Mouse (Mus musculus): ENCODE data around the gene Trim27.
A peak's percentile ranks its signal among the peaks of the same experiment; 100 is the strongest.

The Trim27 gene

DNA sequence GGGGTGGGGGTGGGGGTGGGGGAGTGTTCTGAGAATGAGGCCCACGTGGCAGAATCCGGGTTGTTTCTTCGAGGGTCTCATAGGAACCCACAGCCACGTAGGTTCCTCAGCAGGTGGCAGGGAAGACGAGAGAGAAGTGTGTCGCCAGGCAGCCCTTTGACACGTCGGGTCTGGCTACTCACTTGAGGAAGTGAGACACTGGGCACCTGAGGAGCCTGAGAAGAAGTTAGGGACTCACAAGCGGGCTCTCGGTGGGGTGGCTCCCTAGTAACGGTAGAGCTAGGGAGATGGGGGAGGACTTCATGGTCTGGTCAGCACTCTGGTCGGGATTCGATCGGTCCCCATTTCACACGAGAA, at the start of gene Trim27:
Gene Trim27, plus strand, starts transcription at position 79 of the 357 bp plus-strand sequence.
- DNase-seq (ENCODE audit: low read depth, low spot score), result no peak

DNA sequence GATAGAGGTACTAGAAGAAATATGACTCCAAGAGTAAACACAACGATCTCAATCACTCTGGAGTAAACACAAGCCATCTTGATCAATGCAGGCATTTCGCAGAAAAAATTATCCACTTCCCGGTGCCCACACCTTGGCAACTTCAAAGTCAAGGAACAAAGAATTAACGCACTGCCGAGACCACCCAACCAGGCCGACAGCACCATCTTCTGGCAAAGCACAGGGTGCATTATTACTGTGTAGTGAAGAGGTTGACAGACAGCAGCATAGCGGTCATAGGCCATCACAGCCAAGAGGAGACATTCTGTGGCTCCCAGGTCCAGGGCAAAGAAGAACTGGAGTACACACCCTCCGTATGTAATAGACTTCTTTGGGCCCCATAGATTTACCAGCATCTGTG, 36.8 kb upstream of the Trim27 start:
- DNase-seq (ENCODE audit: low read depth, low spot score), result peak; percentile 30

DNA sequence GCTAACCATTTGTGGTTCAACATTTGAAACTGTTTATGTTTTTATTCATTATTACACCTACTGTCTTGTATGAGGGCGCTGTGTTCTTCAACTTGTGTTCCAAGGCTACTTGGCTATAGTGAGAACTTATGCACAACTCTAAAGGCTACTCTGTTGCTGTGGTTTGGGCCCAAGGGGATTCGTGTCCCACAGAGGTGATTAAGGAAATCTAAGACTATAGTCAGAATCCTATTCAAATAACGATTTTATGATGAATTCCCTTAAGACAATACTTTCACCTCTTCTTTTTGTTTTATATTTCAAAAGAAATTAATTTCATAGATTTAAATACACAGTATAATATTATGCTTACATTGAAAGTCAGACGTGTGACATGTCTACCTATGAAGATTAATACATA, 33.5 kb upstream of the Trim27 start, which contains the start of gene Olfr1368:
Gene Olfr1368, minus strand, starts transcription at position 101 of the 400 bp plus-strand sequence.
- DNase-seq (ENCODE audit: low read depth, low spot score), result no peak

DNA sequence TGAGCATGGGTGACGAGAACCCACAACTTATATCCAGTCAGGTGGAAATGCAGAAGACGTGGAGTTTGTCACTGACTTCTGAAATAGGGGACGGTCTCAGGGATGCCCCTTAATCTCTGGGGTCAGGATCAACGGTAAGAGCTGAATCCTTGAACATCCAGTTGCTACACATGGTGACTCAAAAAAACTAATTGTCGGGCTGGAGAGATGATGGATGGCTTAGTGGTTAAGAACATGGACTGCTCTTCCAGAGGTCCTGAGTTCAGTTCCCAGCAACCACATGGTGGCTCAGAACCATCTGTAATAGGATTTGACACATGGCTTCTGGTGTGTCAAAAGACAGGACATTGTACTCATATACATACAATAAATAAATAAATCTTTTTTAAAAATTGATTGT, 23.4 kb upstream of the Trim27 start:
- DNase-seq (ENCODE audit: low read depth, low spot score), result no peak

- DNase-seq (ENCODE audit: low read depth, low spot score), result peak; percentile 66
Observed at GRCm38 (mm10) chr13:21158071-21158470, 21.2 kb upstream of the Trim27 start.

DNA sequence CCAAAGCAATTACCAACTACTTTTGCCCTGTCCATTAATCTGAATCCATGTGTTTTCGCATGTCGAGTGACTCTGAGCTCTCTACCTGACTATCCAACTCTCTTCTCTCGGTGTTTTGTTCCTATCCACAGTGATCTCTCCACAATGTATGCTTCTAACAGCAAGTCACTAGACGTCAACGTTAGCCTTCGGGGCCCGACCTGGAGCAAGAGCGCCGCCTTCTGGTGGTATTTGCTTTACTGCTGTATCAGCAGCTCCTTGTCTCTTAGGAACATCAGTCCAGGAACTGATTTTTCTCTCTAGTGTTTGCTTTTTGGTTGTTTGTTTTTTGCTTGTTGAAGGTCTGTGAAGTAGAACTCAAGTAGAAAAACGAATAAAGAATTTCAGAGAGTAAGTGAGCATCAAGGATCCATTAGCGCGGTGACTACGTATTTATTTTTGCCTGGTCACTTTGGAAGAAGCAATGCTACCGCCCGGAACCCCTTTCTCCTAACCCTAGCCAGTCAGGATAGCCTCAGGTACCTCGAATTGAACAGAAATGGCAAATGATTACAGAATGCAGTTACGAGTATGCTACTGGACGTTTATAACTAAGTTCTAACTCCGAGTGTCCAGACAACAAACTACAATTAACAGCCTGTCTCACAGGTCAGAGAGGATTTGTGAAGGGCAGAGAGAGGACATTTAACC, 20.3 kb upstream of the Trim27 start:
- DNase-seq (ENCODE audit: low read depth, low spot score), result peak; percentile 92

- no peak for DNase-seq (ENCODE audit: low read depth, low spot score)
Observed at GRCm38 (mm10) chr13:21159475-21159819, 19.8 kb upstream of the Trim27 start.

DNA sequence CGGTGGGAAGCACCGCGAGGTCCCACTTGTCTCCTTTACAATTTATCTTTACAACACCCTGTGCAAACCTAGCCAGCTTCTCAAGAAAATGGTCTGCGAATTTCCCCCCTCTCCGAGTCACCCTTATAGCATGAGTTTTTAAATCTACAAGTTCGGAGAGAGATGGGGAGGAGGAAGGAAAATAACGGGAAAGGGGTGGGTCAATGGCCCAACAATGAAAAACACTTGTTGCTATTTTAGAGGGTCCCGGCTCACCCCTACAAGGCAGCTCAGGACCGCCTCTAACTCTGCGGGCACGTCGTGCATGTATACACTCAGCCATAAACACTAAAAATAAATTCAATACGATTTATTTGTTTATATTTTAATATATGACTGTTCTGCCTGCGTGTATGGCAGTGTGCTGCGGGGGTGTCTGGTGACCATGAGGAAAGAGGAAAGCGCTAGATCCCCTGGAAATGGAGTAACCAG, 19.2 kb upstream of the Trim27 start:
- DNase-seq (ENCODE audit: low read depth, low spot score), result no peak

- peak; percentile 88 for DNase-seq (ENCODE audit: low read depth, low spot score)
Observed at GRCm38 (mm10) chr13:21160657-21161590, 18.3 kb upstream of the Trim27 start.

DNA sequence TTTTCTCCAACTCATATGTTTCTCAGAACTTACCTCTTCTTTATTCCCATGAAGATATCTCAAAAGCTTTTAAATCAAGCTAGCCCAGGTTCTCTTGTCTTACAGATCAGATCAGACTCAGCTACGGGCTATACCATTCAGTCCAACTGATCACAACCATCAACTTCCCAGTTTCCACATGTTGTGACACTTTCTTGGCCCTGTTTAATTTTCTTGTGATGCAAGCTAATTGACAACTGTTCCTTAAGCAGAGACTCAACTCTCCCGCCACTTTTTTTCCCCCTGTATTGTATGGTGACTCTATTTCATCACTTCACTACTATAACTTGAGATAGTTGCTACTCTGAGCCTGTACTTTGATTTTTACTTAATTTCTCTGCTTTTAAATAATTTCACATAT, 17.7 kb upstream of the Trim27 start:
- no peak for DNase-seq (ENCODE audit: low read depth, low spot score)

DNA sequence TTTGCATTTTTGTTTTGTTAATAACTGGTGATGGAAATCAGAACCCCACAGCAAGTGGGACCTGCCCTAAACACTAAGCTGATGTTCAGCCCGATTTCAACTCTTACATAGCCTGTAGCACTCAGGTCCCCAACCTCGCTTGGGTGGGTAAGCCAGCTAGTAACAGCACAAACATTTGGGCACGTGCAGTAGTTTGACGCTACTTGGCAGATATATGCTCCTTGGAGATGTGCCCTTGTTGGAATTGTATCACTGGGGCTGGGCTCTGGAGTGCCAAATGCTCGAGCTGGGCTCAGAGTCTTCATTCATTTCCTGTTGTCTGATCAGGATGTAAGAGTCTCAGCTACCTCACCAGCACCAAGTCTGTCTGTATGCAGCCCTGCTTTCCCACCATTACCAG, 16.7 kb upstream of the Trim27 start:
- DNase-seq (ENCODE audit: low read depth, low spot score), result no peak

GRCm38 (mm10) chr13:21166936-21167909, 12.0 kb upstream of the Trim27 start:
- DNase-seq (ENCODE audit: low read depth, low spot score), result peak; percentile 86

DNA sequence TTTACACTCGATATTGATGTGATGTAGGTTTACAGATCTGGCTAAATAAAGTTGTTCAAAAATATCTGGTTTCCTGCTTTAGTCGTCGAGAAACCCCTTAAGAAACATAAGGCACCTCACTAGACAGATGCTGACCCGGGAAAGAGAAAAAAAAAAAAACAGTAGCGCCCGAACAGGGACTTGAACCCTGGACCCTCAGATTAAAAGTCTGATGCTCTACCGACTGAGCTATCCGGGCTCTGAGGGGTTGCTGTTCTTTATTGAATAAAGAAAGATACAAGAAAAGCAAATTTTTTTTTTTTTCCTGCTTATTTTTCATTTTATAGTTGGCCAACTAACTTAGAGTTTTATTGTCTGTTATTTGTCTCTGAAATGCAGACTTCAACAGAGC, 11.3 kb upstream of the Trim27 start:
- peak; percentile 74 for DNase-seq (ENCODE audit: low read depth, low spot score)

DNA sequence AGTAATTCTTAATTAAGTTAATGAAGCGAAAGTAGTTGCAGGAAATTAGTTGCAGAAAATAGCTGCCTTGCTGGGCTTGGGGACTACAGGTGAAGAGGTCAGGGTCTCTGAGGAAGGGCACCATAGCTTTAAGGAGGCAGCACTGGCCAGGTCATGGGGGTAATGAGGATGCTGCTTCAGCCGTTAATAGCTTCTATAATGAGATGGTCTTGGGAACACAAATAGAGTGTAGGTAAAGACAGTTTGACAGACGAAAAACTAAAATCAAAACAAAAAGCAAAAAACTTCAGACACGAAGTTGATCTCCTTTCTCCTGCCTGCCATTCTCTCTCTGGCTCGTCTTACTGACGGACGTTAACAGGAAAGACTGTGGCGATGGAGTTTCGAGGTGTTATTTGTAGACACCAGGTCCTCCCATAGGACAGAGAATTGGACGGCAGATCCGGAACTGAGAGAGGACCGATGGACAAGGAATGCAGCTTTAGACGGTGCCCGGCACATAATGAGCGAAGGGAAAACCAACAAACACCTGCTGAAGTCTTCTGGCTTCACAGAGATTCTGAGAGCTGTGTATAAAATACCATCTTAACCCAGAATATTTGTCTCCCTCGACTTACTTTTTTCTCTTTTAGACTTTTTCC, 10.8 kb upstream of the Trim27 start:
- DNase-seq (ENCODE audit: low read depth, low spot score), result peak; percentile 54

GRCm38 (mm10) chr13:21169121-21169656, 10.1 kb upstream of the Trim27 start:
- DNase-seq (ENCODE audit: low read depth, low spot score), result peak; percentile 35

DNA sequence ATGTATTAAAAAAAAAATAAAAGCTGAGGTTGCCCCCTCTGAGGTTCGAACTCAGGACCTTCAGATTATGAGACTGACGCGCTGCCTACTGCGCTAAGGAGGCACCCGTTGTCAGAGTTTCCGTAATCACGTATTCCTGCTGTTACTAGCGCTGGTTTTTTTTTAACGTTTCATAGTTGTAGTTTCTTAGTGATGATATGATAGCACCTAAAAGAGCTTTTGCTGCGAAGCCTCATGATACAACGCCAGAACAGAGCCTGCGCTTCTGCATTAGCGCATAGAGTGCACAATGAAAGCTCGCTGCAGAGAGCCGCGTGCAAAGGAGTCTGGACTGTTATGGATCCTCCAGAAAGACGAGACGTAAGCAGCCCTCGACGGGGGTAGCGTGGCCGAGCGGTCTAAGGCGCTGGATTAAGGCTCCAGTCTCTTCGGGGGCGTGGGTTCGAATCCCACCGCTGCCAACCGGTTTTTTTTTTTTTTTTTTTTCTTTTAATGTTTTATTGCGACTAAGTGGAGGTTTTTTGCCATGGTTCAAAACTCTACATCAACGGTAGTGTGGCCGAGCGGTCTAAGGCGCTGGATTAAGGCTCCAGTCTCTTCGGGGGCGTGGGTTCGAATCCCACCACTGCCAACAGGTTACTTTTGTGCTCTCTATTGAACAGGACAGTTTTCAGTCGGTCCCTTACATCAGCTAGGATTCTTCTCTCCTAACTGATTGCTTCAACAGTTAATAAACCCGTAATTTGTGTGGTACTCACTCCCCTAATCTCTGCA, 9.4 kb upstream of the Trim27 start:
- DNase-seq (ENCODE audit: low read depth, low spot score), result peak; percentile 91

DNA sequence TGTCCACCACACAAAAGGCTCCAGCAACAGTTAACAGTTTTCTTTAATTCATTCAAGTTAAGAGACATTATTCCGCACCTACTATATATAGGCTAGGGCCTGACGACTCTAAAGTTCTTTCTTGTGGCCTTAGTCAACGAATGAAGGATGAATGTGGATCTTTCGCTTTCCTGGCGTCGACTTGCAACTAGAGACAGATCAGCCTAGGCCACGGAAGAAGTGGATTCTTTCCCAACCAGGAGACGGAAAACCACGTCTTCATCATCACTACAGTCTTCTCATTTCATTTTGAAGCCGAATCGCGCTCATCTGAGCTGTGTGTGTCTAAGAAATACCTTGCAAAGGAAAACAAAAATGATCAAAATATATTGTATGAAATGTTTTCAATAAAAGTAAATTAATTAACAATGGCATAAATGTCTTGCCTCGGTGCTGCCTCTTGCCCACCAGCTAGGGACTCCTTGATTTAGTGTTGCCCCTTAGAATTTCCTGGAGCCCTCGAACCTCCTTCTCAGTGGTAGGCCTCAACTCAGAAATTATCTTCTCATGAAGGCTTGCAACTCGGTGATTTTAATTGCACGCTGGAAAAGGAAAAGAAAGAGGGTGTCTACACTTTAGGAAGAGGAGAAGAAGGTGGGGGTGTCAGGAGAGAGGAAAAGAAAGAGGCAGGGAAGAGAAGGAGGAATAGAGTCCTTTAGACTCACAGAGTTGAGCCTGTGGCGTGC, 8.7 kb upstream of the Trim27 start:
- DNase-seq (ENCODE audit: low read depth, low spot score), result no peak

DNA sequence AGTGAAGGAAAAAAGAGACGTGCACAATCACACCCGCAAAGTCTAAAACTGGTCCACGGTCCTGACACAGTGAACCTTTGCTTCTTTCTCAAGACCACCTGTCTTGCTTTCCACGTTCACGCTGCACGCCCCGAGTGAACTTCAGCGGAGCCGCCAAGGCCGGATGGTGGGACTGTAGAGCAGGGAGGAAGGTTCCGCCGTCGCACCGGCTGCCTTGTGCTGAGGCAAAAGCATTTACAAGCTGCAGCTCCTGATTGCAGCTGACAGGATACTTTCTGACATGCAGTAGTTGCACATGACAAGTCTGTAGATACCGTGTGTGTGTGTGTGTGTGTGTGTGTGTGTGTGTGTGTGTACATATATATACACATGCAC, 8.1 kb upstream of the Trim27 start:
- DNase-seq (ENCODE audit: low read depth, low spot score), result peak; percentile 39

GRCm38 (mm10) chr13:21171600-21172150, 7.6 kb upstream of the Trim27 start:
- peak; percentile 86 for DNase-seq (ENCODE audit: low read depth, low spot score)

All from R1 (cell line).